Mouse (Mus musculus) lung, postnatal 4 days (tissue): Measurements from ENCODE around the gene Paqr7.

Experiments used
- DNase-seq, 2 experiments: peaks; one replicate each; pipeline ENCODE4 v3.0.0; 2021

Gene Paqr7

DNA sequence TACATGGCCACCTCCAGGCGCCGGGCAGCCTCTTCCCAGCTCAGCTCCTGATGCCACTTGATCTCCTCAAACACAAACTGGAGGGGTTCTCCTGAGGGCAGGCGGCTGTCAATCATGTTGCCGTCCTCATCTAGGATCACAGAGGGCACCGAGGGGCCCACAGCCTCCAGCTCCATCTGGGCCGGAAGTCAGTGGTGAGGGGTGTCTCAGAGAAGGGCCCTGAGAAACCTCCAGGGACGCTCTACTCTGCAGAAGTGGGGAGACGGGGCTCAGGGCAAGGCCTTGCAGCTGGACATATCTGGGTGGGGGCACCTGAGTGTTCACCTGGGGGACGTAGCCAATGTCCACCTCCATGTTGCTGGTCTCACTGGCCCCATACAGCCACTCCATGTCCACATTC, 46.2 kb downstream of the Paqr7 start:
- no peak for DNase-seq

DNA sequence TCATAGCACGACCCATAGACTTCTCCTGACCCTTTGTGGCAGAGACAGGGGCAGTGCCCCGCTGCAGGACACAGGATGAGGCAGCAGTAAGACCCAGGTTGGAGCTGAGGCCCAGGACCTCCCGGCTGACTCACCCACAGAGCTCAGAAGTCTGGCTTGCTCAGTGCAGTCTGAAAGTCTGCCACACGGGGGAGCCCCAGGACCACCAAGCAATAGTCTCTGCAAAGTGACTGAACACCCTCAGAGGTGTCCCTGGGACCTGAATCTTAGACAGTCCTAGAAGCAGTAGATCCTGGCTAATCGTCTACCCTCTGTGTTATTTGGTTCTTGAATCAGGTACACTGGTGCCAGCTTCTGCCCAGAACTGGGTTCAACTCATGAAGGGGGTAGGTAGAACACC, 46.8 kb downstream of the Paqr7 start:
- peak; percentile 89 to 95 for DNase-seq

DNA sequence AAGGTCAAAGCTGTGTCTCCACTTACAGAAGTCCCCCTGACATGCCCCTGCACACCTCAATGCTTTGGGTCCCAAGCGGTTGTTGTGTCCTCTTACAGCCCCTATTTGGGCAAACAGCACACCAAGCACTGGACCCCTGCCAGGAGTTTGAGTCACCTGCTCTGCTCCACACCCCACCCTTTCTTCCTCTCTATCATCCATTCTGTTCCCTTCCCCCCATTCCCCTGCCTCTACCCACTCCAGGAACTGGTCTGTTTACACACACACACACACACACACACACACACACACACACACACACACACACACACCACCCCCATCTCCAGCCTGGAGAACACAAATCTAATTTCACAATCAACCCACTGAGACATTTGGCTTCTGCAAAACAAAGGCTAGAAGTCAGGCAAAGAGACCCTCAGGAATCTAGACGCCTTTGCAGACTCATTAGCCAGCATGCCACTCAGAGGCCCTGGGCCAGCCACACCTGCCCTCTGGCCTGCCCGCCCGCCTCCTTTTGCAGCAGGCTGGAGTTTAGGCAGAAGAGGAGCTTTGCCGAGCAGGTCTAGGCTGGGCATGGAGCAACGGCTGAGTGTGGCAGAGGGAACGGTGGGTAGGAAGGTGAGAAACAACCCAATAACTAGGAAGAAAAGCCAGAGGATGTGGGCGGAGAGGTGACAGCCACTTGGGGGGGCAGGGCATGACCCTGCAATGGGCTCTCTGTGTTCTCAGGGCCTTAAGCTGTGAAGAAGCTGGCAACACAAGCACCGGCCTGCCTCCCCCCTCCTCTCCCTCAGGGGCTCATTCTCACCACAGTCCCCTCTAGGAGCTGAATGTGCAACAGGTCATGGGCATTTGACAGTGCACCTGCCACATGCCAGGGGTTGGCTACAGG, 50.6 kb downstream of the Paqr7 start:
- DNase-seq, result peak; percentile 55 to 63

DNA sequence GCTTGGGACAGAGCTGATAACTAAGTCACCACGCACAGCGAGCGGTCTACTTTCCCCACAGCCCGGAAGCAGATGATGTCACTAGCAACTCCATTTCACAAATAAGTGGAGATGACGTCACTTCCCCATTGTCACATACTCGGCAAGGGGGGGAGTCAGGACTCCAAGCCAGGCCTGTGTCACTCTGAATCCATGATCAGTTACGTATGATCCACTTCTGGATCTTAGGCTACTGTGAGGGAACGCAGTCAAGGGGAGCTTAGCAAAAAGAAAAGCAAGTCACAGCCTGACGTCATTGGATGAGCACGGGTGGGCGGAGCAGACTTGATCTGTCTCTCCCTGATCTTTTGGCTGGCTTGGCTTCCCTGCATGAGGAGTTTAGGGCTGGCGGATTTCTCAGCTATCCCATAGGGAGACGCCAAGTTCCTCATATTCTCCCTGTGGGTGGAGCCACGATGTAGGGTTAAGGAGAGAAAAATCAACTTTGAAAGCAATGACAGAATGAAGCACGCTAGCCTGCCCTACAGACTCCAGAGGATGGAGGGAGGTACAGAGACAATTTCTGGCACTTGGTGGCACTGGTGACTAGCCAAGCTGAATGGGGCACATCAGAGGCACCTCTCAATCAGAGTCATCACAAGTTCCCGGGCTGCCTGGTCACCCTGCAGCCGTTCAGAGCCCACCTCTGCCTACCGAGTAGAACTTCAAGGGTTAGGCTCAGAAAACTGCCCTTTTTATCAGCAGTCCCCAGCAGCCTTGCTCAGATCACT, 51.9 kb downstream of the Paqr7 start:
- DNase-seq, result peak; percentile 49 to 58

DNA sequence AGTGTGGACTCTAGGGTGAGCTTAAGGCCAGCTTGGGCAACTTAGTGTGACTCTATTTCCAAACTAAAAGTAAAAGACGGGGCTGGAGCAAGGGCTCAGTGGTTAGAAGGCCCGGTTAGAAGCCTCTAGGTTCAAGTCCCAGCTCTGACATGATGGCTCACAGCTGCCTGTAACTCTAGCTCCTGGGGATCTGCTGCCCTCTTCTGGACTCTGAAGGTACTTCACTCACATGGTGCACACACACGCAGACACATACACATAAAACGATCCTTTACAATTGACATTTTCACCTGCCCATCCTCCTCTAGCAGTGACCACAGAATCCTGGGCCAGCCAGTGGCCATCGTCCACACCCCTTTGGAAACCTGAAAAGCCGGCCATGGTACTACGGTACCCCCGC, 53.4 kb downstream of the Paqr7 start:
- DNase-seq, result no peak

DNA sequence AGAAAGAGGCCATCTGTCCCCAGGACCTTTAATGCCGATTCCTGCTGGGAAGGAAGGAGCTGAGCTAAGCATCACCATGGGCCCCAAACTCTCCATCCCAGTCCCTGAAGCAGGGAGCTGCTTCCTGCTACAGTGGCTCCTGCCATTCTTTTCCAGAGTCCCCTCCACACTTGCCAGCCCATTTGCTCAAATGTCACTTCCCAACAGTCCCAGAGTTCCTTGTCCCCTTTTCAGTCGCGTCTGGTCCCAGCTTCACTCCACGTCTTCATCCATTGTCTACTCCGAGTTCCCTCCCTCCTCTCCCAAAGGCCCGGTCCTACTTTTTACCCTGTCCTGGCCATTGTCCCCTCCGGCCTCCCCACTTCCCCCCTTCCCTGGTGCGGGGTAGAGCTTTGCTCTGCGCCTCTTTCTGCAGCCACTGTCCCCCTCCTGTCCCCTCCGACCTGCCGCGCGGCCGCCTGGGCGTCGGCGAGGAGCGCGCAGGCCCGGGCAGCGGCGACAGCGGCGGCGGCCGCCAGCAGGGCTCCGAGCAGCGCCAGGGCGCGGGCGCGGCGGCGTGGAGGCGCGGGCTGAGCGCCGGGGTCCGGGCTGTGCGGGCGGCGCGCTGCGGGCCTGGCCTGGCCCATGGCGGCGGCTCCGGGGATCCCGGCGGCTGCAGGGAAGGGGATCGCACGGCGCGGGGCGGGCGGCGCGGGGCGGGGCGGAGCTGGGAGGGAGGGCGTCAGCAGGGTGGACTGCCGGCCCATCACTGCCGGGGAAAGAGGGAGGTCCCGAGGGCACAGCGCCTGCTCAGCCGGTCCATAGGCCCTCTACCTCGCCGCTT, 55.2 kb downstream of the Paqr7 start, which contains the start of gene Selenon:
Selenon (minus strand) TSS at position 673 of the 823 bp plus-strand sequence.
- DNase-seq, result peak; percentile 77 to 86

DNA sequence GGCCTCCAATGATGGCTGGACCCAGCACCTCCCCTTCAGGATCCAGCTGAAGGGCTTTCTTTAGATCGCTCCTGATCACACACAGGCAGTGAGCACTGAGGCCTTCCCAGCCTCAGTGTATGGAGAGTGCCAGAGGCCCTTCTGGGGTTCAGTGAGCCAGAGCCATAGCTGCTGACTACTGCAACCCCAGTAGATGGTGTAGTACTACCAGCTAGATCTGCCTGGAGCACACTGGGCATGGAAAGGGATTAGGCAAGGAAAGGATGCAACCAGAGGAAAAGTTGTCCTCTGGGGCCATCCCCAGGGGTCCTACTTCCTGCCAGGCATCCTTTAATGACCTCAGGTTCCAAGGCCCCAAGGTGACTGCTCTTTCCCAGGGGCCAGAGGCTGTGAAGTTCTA, 57.1 kb downstream of the Paqr7 start:
- DNase-seq, result no peak

DNA sequence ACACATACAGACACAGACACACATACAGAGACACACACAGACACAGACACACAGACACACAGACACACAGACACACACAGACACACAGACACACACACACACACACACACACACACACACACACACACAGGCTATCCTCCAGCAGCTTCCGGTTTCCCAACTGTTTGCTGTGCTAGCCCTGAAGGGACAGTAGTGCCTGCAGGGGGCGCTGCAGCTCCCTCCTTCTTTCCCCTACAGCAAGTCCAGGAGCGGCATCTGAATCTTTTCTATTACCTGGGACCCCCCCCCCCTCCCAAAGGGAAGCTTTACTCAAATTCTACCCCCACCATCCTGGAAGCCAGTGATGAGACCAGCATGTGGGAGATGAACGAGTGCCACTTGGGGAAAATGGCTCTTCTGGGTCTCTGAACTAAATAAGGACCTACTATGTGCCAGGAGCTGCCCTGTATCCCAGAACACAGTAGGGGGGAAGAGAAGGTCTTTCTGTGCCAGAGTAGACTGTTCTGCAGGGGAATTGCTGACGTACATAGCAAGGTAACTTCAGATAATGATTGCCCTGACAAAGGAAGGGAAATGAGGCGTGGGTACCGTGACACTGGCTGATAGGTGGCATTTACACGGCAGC, 59.6 kb downstream of the Paqr7 start:
- DNase-seq, result no peak

DNA sequence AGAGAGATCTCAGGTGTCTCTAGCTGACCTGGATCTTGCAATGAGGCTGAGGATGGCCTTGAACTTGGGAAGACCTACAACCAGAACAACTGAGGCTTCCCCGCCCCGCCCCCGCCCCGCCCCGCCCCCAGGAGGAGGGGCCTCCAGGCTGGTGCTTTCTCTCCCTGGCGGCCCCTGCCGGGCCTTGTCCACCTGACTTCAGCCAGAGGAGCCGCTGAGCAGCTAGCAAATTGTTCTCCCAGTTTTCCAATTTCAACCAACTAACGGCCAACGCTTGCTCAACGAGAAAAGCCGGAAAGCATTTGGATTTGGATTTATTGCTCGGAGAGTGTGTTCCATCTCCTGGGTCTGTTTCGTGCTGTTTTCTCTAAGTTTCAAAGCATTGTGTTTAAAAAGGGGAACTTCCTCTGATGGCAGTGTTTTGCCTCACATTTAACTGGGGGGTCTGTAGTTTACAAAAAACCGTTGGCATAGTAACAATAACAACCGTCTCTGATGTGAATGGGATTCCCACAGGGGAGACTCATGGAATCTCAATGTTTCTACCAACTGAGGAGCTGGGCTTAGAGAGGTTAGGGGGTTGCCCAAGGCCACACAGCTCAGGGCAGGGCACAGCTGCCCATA, 61.2 kb downstream of the Paqr7 start:
- DNase-seq, result no peak

DNA sequence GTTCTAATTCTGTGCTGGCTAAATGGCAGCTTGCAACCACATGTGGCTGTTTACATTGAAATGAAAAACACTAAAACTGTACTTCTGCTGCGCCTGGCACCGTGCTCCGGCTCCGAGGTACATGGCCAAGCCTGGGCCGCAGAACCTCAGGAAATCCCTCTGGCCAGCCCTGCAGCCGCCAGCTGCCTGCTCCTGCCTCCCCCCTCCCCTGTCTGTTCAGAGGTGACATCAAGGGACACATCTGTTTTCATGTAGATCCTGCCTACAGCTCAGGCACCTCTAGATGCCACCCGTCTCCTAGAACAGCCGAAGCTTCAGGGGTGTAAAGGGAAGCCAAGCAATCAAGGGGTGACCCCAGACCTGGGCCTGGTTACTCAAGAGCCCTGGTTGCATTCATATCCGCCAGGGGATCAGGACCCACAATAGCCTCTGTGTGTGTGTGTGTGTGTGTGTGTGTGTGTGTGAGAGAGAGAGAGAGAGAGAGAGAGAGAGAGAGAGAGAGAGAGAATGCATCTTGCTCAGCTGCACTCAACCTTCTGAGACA, 62.1 kb downstream of the Paqr7 start:
- peak in 1 of 2 experiments; percentile 44 for DNase-seq

DNA sequence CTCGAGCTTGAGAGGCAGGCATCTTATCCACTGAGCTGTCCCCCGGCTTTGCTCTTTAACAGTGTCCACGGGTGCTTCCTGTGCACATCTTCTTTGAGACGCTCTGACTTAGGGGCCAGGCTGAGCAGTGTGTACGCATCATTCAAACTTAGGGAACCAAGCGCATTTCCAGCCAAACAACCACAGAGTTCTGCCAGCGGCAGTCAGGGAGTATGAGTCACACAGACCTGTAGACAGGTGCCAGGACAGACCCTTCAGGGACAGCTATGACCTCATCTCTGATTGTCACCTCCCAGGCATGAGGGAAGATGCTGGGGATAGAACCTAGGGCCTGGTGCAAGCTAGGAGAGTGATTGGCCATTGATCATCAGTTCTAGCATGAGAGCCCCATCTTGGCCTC, 62.7 kb downstream of the Paqr7 start:
- no peak for DNase-seq
